Mouse (Mus musculus) lung, adult 2 months (tissue): ENCODE results near the gene Slc12a7. TPM values are rescaled to one million over a fixed set of nuclear protein-coding genes. Genes with fewer than 3 reads are reported as not detected.

ENCODE experiments used
- DNase-seq: peaks from one replicate; pipeline ENCODE4 v3.0.0; 2022
- H3K4me1 ChIP-seq: fragments of 200-500 bp; 2 replicates; pipeline ENCODE4 v1.6.1; 2011; ENCODE audit warnings: low read length; ENCODE audit not compliant: control insufficient read depth, insufficient read depth
- H3K4me3 ChIP-seq: fragments of 200-500 bp; replicated peaks from 2 replicates; pipeline ENCODE3; 2011; ENCODE audit warnings: low read depth, mild to moderate bottlenecking, control low read depth, low read length; ENCODE audit errors: extremely low read depth
- CTCF ChIP-seq: fragments of 200-500 bp; IDR thresholded peaks from 2 replicates; pipeline ENCODE4 v1.5.1; 2011; ENCODE audit warnings: mild to moderate bottlenecking, low read length, control low read depth; ENCODE audit not compliant: insufficient read depth
- POLR2A ChIP-seq: fragments of 200-500 bp; IDR thresholded peaks from 2 replicates; pipeline ENCODE4 v1.6.1; 2011; ENCODE audit warnings: low read depth, mild to moderate bottlenecking, control low read depth, low read length, borderline replicate concordance; ENCODE audit errors: extremely low read depth
- WGBS: fragments of 180-500 bp; shearing (Covaris S2); methylation state at CpG from one replicate; pipeline ENCODE4 v1.1.7; 2018; 5-methylcytosine and 5-hydroxymethylcytosine counted together
- polyA plus RNA-seq: library from polyadenylated mRNA; depleted of rRNA; stranded (reverse); fragments of >200 nt; gene quantifications from 2 replicates; pipeline ENCODE4 v1.2.3, GENCODE M21; 2012

Gene Slc12a7
- polyA plus RNA-seq, 1 experiment: 69.9 TPM

DNA sequence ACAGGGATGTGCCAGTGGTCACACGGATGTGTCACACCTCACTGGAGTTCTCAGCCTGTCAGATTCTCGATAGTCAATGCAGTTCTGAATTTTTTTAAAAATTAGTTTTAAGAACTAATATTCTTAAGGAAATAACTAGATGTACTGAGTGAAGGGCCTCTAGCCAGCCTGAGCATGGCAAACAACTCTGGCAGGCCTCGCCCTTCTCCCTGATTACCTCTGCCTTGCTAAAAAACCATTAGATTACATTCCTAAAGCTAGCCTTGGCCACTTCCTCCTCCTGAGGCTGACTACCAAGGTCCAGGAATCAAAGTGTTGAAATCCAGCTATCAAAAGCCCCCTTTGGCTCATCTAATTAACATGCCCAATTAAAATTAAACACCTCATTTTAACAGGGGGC is 18.4 kb downstream of the Slc12a7 start:
- no peak overlapping the region for H3K4me3 ChIP-seq
- TF ChIP-seq POLR2A (no peak), CTCF (no peak)
- H3K4me1 ChIP-seq: no peaks in the 10 kb centered on the region
- no peak for DNase-seq
- 84% methylated on average over 3 of the region's 3 CpGs for WGBS

DNA sequence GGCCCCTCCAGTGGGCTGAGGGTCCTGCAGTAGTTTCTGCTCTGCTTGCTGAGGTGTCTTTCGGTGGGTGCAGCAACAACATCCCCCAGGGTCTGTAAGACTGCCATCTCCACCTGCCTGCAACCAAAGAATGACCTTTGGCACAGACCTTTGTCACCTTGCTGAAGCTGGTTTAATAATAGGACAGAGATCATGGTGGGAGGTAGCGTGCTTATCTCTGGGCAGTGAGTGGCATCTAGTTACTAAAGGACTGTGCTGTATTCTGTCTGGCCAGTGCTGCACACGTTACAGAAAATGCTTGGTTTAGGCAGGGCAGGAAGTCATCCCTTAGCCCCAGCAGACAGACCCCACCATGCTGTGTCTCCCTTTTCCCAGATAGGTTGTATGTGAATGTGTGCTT is 22.9 kb downstream of the Slc12a7 start:
- DNase-seq: no peak
- no peak overlapping the region for H3K4me3 ChIP-seq
- TF ChIP-seq POLR2A (no peak), CTCF (no peak)
- H3K4me1 ChIP-seq: no peaks in the 10 kb centered on the region
- WGBS: 71% methylated on average over 3 of the region's 3 CpGs

DNA sequence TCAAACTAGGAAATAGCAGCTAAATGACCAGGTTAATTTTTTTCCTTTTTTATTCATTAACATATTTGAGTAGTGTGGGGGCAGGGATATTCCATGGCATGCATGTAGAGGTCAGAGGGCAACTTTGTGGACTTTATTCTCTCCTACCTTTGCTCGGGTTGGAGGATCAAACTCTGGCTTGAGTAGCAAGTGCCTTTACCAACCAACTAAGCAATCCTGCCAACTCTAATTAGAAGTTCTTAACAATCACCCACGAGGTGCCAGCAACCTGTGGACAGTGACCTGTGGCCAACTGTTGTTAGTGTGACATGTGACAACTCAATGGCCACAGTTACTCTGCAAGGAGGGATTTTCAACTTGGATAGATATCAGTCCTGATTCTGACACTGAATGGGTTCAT is 24.0 kb downstream of the Slc12a7 start:
- DNase-seq: no peak
- TF ChIP-seq CTCF: no peak
- no peak for TF ChIP-seq POLR2A
- WGBS: 60% methylated on average over 2 of the region's 2 CpGs
- Histone ChIP-seq H3K4me3 (no peak overlapping the region), H3K4me1 (no peaks in the 10 kb centered on the region)

DNA sequence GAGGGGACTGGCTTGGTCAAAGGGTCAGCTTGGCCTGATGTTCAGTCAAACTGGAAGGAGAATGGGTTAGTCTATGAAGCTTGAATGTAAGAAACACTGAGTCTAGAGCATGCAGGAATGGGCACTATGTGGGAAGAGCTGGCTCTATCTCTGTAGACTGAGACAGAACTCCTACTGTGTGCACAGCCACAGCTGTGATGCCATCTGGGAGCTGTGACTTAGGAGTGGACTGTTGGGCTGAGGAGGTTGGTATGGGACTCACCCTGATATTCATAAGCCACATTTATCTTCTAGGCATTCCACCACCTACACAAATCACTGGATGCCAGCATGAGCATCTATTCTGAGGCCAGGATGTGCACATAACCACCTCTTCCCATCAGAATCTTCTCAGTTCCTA is 24.5 kb downstream of the Slc12a7 start:
- TF ChIP-seq POLR2A: no peak
- no peak for TF ChIP-seq CTCF
- Histone ChIP-seq H3K4me3 (no peak overlapping the region), H3K4me1 (no peaks in the 10 kb centered on the region)
- DNase-seq: no peak

DNA sequence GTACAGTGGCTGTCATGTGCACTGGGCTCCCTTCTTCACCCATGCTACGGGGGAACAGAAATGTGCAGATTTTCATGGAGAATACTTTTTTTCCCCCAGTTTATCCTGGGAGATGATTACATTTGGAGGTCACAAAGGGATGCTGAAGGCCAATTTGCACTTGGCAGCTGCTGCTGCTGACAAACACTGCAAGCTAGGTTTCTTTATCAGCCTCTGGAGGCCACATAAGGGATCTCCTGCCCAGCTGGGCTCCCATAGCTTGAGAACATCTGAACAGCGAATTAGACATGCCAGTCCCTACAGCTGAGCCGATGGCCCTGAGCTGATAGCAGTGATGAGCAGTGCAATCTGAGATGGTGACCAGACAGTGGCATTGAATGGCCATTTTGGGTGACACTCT is 26.7 kb downstream of the Slc12a7 start:
- peaks cover 1% of the 10 kb centered on the region; the same call in 1 of the 2 replicates for H3K4me1 ChIP-seq
- TF ChIP-seq POLR2A (no peak), CTCF (no peak)
- H3K4me3 ChIP-seq: no peak overlapping the region
- 90% methylated on average over 3 of the region's 3 CpGs for WGBS
- no peak for DNase-seq

DNA sequence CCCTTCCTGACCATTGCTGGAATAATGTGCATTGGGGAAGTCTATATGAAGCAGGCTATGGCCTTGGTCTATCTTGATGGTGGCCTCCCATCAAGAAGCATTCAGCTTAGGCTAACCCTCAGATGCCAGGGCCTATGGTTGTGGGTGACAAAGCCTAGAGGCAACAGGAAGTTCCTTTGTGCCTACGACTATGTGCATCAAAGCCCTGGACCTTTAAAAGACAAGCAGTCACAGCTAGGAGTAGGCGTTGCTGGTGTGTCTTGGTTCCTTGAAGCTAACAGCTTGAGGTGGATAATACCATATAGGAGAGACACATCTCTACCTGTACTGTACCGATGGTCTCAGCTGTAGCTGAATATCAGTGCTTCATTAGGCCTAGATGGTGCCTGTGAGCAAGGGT is 27.2 kb downstream of the Slc12a7 start:
- Histone ChIP-seq H3K4me3 (no peak overlapping the region), H3K4me1 (peaks cover 6% of the 10 kb centered on the region)
- 92% methylated on average over 3 of the region's 3 CpGs for WGBS
- DNase-seq: no peak
- TF ChIP-seq POLR2A (no peak), CTCF (no peak)

DNA sequence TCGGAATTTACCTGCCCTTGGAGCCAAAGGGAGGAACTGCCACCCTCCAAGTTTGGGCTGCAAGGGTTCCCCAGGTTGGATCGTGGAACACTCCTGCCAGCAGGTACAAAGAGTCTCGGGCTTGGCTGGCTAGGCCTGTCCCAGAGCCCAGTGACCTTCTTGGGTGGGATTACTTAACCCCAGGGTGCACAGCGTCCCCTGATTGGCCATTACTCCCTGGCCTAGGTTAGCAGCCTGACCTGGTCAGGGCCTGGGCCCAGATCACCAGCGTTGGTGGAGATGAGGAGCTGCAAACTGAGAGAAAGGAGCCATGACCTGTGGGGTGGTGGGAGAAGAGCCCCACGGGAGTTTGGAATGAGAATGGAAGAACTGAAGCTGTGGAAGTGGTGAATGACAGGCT is 30.0 kb downstream of the Slc12a7 start:
- no peak for DNase-seq
- Histone ChIP-seq H3K4me1 (peaks cover 9% of the 10 kb centered on the region), H3K4me3 (peak overlapping the region; percentile 9)
- TF ChIP-seq CTCF (no peak), POLR2A (no peak)
- 65% methylated on average over 6 of the region's 6 CpGs for WGBS

DNA sequence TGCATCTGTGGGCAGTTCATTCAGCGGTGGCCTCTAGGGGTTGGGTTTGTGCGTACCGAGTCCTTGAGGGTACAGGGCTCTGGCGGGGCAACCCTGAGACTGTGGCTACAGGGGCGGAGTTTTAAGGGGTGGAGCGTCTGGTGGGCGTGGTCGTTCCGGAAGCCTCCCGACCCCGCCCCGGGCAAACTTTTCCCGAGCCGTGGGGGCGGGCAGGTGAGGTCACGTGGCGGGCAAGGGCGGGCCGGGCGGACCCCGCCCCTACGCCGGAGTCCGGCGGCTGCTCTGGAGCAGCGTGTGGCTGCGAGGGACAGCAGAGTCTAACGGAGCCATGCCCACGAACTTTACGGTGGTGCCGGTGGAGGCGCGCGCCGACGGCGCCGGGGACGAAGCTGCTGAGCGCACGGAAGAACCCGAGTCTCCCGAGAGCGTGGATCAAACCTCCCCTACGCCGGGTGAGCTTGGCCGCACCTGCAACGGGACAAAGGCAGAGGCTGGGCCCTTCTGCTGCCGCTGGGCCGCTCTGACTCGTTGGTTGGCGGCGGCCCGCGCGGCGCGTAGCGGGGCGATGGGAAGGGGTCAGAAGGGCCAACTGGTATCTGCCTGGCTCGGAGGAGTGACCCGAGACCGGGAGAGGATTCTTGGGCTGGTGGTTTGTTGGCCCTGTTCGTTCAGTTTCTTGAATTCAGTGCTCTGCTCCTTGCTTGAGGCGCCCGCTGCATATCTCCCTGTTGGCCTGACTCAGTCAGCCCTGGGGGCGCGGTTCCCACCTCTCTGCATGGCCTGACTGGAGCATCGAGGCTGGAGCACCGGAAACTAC is 30.8 kb downstream of the Slc12a7 start:
- TF ChIP-seq POLR2A (peak; percentile 73; the same call in 1 of the 2 replicates), CTCF (no peak)
- WGBS: under 1% methylated on average over 70 of the region's 70 CpGs
- peak; percentile 92 for DNase-seq
- H3K4me3 ChIP-seq: peak overlapping the region; percentile 73
- peaks cover 9% of the 10 kb centered on the region for H3K4me1 ChIP-seq

DNA sequence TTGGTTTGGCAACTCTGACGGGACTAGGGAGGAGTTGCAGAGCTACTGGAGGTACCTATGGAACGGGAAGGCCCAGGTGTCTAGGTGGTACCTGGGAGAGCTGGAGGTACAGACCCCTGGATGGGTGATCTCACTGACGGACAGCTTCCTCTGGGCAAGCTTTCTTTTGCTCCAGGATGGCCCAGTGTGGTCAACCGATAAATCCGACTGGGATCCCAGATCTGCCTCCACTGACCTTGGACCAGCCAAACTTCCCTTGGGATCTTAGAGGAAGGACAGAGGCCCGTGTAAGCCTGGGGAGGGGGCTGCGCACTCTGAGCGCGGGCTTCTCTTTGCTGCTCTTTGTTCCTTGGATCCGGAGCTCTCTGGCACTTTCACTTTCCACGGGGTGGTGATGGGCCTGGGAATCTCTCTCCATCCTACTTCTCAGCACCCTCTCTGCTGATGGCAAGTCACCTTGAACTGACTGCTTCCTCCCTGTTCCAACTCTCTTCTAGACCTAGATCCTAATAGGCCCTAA is 31.4 kb downstream of the Slc12a7 start:
- peaks cover 9% of the 10 kb centered on the region for H3K4me1 ChIP-seq
- no peak for TF ChIP-seq POLR2A
- no peak for TF ChIP-seq CTCF
- no peak for DNase-seq
- peak overlapping the region; percentile 73 for H3K4me3 ChIP-seq
- 3% methylated on average over 11 of the region's 11 CpGs for WGBS

DNA sequence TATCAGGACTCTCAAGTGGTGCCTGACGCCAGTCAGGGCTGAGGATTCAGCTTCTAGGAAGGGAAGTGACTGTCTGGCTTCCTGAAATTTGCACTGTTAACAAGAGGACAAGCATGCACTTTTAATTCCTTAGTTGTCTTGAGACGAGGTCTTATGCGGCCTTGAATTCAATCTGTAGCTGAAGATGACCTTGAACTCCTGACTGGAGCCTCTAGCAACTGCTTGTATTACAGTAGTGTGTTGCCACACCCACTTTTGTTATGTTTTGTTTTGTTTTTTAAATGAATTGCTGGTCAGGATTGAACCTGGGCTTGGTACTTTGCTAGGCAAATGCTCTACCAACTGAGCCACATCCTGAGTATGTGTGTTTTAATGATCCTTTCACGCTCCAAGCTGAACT is 32.5 kb downstream of the Slc12a7 start:
- no peak overlapping the region for H3K4me3 ChIP-seq
- TF ChIP-seq POLR2A (no peak), CTCF (no peak)
- H3K4me1 ChIP-seq: peaks cover 13% of the 10 kb centered on the region
- 61% methylated on average over 4 of the region's 4 CpGs for WGBS
- no peak for DNase-seq
